Mouse (Mus musculus) subcutaneous adipose tissue, adult 2 months (tissue): ENCODE measurements around the gene Sirt1. TPM values are rescaled to one million over a fixed set of nuclear protein-coding genes. Genes with fewer than 3 reads are reported as not detected.

ENCODE experiments used
- polyA plus RNA-seq: library from polyadenylated mRNA; depleted of rRNA; stranded (reverse); fragments of >200 nt; gene quantifications from 2 replicates; pipeline ENCODE4 v1.2.3, GENCODE M21; 2012; ENCODE audit warnings: low replicate concordance; rRNA removed

Gene Sirt1
- polyA plus RNA-seq, result 2.1 and 4.9 TPM in 2 replicates

GRCm38 (mm10) chr10:63381498-63382280 lies at the start of gene Sirt1:
TSS of gene Sirt1 (minus strand) at chr10:63381704.

GRCm38 (mm10) chr10:63429785-63430305 lies 48.3 kb upstream of the Sirt1 start, which contains the start of gene Ctnna3:
TSS of gene Ctnna3 (plus strand) at chr10:63430098.

GRCm38 (mm10) chr10:63421739-63422735 lies 40.5 kb upstream of the Sirt1 start, which contains the start of gene Gm7075:
TSS of gene Gm7075 (minus strand) at chr10:63421789.

DNA sequence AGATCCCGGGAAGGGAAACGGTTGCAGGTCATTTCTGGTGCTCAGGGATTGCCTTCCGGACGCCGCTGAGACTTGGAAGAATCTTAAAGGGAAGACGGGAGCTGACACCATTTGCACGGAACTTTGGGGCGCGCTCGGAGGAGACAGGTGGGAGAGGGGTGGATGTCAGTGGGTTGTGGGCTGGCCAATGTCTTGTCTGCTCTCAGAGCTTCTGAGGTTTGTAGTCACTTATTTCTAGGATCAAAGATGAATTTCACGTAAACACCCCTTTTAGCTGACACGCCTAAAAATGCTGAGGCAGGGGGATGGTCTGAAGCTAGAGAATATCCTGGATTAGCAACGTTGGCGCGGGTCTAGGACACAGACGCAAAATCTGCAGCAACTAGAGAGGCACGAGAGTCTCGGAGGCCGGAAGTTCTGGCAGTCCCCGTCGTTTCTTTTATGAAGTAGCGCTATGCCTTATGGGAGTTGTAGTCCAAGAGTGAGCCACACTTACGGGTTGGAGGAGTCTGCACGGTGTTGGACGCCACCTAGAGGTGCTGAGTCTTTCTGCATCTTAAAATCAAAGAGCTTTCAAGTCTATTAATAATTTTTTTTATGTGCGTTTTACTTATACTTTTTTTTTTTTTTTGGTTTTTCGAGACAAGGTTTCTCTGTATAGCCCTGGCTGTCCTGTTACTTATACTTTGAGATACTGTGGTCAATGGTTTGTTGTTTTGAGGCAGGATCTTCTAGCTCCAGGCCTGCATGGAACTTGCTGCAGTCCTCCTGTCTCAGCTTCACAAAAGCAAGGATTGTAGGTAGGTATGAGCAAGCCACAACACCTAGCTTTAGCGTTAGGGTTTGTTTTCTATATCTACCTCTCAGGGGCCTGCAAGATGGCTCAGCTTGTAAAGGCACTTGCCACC lies 1.1 kb upstream of the Sirt1 start, which contains the start of gene Dnajc12:
Gene Dnajc12 (plus strand): TSS at position 72 of the 908 bp plus-strand sequence.

Other genes with a start within 250 kb of the Sirt1 start
- 0.06 TPM in 2 replicates for gene Mypn, start 177.8 kb downstream of the Sirt1 start, polyA plus RNA-seq
- gene Herc4, start 137.9 kb downstream of the Sirt1 start, polyA plus RNA-seq, result 21.9 and 24.5 TPM in 2 replicates
- gene Dnajc12, start 739 bp upstream of the Sirt1 start, polyA plus RNA-seq, result 0.97 and 1.2 TPM in 2 replicates
- not detected in 2 replicates for gene Gm7075, start 40.1 kb upstream of the Sirt1 start, polyA plus RNA-seq
- gene Ctnna3, start 48.4 kb upstream of the Sirt1 start, polyA plus RNA-seq, result 0.43 and 0.73 TPM in 2 replicates